Mouse (Mus musculus) right cerebral cortex, postnatal 10 days (tissue): Measurements from ENCODE around the gene Ppfia4.

Experiments
- DNase-seq, 2 experiments: peaks; one replicate each; pipeline ENCODE4 v3.0.0; 2021; ENCODE audit warnings: low spot score in 2 of 2

The Ppfia4 gene

GRCm38 (mm10) chr1:134332770-134333271, at the start of gene Ppfia4:
Gene Ppfia4 (minus strand): TSS chr1:134332928.
- DNase-seq, result peak; percentile 83 to 86

- peak; percentile 35 to 41 for DNase-seq
Measured at GRCm38 (mm10) chr1:134381795-134382625, 49.3 kb upstream of the Ppfia4 start.

GRCm38 (mm10) chr1:134381051-134381450, 48.3 kb upstream of the Ppfia4 start:
- DNase-seq, result no peak

- DNase-seq, result no peak
Measured at GRCm38 (mm10) chr1:134374124-134374523, 41.4 kb upstream of the Ppfia4 start.

GRCm38 (mm10) chr1:134368777-134369337, 36.1 kb upstream of the Ppfia4 start:
- DNase-seq, result peak; percentile 53 to 74

- DNase-seq, result no peak
Measured at GRCm38 (mm10) chr1:134365491-134365890, 32.8 kb upstream of the Ppfia4 start.

GRCm38 (mm10) chr1:134363194-134363593, 30.5 kb upstream of the Ppfia4 start:
- no peak for DNase-seq

- DNase-seq, result peak; percentile 97
Measured at GRCm38 (mm10) chr1:134361857-134362212, 29.1 kb upstream of the Ppfia4 start, which contains the start of gene Tmem183a. Gene Tmem183a (minus strand): TSS chr1:134361979.

GRCm38 (mm10) chr1:134361195-134361856, 28.6 kb upstream of the Ppfia4 start:
- peak in 1 of 2 experiments; percentile 48 for DNase-seq

GRCm38 (mm10) chr1:134360656-134361055, 27.9 kb upstream of the Ppfia4 start:
- no peak for DNase-seq

- no peak for DNase-seq
Measured at GRCm38 (mm10) chr1:134357461-134357860, 24.7 kb upstream of the Ppfia4 start.

- DNase-seq, result no peak
Measured at GRCm38 (mm10) chr1:134353326-134353725, 20.6 kb upstream of the Ppfia4 start.

GRCm38 (mm10) chr1:134347791-134348190, 15.1 kb upstream of the Ppfia4 start:
- no peak for DNase-seq

- DNase-seq, result no peak
Measured at GRCm38 (mm10) chr1:134345075-134345474, 12.3 kb upstream of the Ppfia4 start.

GRCm38 (mm10) chr1:134344005-134344950, 11.6 kb upstream of the Ppfia4 start:
- peak; percentile 94 to 95 for DNase-seq

- DNase-seq, result peak; percentile 37 to 58
Measured at GRCm38 (mm10) chr1:134343567-134343966, 10.8 kb upstream of the Ppfia4 start.

- DNase-seq, result peak in 1 of 2 experiments; percentile 42
Measured at GRCm38 (mm10) chr1:134342781-134343310, 10.1 kb upstream of the Ppfia4 start.

- DNase-seq, result peak in 1 of 2 experiments; percentile 29
Measured at GRCm38 (mm10) chr1:134342278-134342664, 9.5 kb upstream of the Ppfia4 start.

GRCm38 (mm10) chr1:134341641-134342277, 9.0 kb upstream of the Ppfia4 start:
- peak in 1 of 2 experiments; percentile 28 for DNase-seq
